Mouse (Mus musculus): ENCODE data around the gene Arhgef12.

The Arhgef12 gene

DNA sequence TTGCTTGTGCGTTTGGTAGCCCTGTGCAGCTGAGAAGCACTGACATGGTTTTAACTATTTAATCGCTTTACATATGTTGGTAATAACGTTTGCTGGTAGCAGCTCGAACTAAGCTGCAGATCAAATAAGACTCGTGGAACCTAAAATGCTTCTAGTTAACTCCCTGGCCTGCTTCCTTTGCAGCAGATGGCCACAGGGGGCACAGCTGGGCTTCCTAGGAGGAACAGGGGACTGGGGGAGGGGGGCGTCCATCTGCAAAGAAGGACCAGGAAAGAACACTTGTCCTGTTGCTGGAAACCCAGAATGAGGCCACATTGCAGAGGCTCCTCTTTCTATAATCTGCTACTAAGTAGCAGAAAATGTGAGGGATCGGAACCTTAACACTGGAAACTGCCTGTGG lies 186.8 kb downstream of the Arhgef12 start:
- peak; percentile 67 for DNase-seq (ENCODE audit: low spot score)

GRCm38 (mm10) chr9:42917911-42918310 lies 189.1 kb downstream of the Arhgef12 start:
- DNase-seq (ENCODE audit: low spot score) = no peak
